Mouse (Mus musculus): ENCODE data around the gene Agps. TPM values are rescaled to one million over a fixed set of nuclear protein-coding genes. Genes with fewer than 3 reads are reported as not detected.

The Agps gene
- total RNA-seq, 2 experiments from 2014 or later = 51.9 to 59.1 TPM

GRCm38 (mm10) chr2:75824846-75825245 lies 7.1 kb upstream of the Agps start:
- intact Hi-C loops (cut with DNase I) = no loop called here
- DNase-seq = no peak

DNA sequence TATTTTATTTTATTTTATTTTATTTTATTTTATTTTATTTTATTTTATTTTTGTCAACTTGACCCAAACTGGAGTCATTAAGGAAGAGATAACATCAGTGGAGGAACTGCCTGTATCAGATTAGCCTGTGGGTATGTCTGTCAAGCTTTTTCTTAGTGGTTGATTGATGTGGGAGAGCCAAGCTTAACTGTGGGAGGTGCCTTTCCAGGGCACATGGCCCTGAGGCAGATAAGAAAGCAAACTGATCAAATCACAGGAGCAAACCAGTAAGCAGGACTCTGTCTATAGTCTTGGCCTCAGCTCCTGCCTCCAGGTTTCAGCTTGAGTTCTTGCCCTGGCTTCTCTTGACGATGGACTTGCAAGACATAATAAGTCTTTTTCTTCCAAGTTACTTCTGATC lies 6.4 kb upstream of the Agps start:
- intact Hi-C loops (cut with DNase I) = no loop called here
- DNase-seq = no peak

DNA sequence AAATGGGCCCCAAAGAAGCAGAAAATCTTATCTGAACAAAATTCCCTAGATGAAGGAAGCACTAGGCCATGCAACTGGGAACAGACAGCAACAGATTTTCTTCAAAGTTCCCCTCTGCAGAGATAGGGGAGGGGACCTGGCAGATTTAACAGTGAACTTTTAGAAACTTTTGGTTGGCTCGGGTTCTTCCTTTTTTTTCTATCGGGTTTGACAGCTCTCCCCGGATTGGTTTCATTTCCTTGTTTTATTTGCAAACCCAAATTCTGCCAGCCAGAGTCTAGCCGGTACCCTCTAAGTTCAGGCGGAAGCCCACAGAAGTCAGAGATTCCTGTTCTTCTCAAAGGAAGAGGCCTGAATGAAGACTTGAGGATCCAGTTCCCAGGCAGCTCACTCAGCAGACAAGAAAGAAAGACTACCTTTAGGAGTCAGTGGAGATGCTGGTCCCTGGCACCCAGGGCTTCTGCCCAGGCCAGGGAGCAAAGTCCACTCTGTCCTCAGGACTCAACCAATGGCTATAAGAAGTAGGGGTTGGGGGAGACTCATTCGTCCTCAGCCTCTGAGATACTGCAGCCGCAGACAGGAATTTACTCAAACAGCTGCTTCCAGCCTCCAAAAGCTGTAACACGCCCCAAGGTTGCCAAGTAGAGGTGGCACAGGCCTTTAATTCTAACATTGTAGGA lies 2.9 kb upstream of the Agps start:
- DNase-seq = no peak

DNA sequence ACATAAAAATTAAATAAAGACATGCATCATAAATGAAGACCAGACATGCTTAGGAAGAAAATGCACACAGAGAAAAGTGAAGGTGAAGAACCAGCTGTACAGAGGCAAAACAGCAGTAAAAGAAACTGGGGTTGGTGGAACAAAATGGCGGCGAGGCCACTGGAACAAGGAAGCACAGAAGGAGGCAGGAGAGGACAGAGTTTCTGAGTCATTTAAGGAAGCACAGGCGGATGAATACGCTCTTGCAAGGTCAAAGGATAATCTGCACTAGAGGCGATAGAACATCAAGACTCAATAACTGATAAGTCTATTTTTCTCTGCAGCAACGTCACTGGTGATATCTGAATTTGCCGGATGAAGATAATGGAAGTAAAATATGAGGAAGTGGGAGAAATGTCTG lies 1.7 kb upstream of the Agps start:
- DNase-seq = no peak
- intact Hi-C loops (cut with DNase I) = no loop called here

More for the DNA sequence above, 2.9 kb upstream of the Agps start:
- intact Hi-C loops (cut with DNase I) = no loop called here

GRCm38 (mm10) chr2:75832781-75833180 lies 804 bp downstream of the Agps start:
- intact Hi-C loops (cut with DNase I) = no loop called here
- DNase-seq = no peak

- intact Hi-C loops (cut with DNase I) = no loop called here
- DNase-seq = no peak
These were observed 2.5 kb downstream of the Agps start for GRCm38 (mm10) chr2:75834492-75834891.

GRCm38 (mm10) chr2:75842302-75842701 lies 10.3 kb downstream of the Agps start:
- intact Hi-C loops (cut with DNase I) = no loop called here
- DNase-seq = no peak

GRCm38 (mm10) chr2:75847708-75848107 lies 15.7 kb downstream of the Agps start:
- intact Hi-C loops (cut with DNase I) = no loop called here
- no peak for DNase-seq

DNA sequence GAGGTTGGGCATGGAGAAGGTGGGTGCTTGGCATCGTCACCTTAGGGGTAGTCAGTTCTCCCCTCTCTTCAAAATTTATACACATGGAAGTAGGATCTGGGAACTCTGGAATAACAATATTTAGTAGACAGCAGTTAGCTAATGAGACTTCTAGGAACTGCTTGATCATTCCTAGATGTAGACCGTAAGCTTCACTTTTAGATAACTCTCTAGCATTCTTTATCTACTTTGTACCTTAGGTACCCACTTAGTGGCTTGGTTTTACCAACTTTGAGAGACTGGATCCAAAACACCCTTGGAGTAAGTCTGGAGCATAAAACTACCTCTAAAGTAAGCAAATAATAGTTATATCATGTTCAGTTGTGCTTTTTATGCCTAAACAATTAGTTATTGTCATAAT lies 20.5 kb downstream of the Agps start:
- DNase-seq = no peak
- intact Hi-C loops (cut with DNase I) = no loop called here

DNA sequence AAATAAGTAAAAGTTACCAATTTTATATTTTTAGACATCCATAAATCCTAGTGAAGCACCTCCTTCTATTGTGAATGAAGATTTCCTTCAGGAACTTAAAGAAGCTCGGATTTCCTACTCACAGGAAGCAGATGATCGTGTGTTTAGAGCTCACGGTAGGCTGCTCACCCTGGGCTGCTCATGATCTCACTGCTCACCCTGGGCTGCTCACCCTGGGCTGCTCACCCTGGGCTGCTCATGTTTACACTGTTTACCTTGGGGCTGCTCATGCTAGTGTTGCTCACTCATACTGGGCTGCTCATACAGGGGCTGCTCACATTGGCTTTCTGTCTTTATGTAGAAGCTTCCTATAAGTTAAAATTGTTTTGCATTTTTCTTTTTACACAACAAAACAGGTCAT lies 22.2 kb downstream of the Agps start:
- DNase-seq = no peak

GRCm38 (mm10) chr2:75861115-75861514 lies 29.1 kb downstream of the Agps start:
- intact Hi-C loops (cut with DNase I) = no loop called here
- no peak for DNase-seq

More for the DNA sequence above, 22.2 kb downstream of the Agps start:
- intact Hi-C loops (cut with DNase I) = no loop called here

- intact Hi-C loops (cut with DNase I) = loop anchor here (10.0 kb wide), 1 partner anchor 265 kb away; no protein-coding TSS in a partner anchor
- no peak for DNase-seq
These were observed 37.6 kb downstream of the Agps start for GRCm38 (mm10) chr2:75869604-75870003.

GRCm38 (mm10) chr2:75874008-75874559 lies 42.1 kb downstream of the Agps start:
- intact Hi-C loops (cut with DNase I) = loop anchor here (10.0 kb wide), 1 partner anchor 269 kb away; no protein-coding TSS in a partner anchor
- no peak for DNase-seq

DNA sequence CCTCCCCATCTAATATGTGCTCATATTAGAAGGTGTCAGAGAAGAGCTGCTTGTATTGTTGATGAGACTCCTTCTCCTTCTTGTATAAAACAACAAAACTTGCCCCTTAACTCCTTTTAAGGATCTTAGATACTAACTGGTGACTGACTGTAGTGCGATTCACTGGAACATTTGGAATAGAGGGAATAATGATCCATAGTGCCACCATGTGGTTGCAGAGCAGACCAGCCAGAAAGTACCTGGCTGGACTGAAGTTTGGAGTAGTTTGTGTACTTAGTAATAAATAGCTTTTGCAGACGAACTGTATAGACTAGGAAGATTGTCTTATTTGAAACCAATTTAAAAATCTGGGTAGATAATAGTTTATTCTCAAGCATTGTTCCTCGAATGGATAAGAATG lies 47.8 kb downstream of the Agps start:
- DNase-seq = no peak
- intact Hi-C loops (cut with DNase I) = loop anchor here (5.0 to 10.0 kb wide), 2 partner anchors 83 to 275 kb away; no protein-coding TSS in a partner anchor

GRCm38 (mm10) chr2:75883543-75883942 lies 51.6 kb downstream of the Agps start:
- intact Hi-C loops (cut with DNase I) = loop anchor here (5.0 kb wide), 1 partner anchor 79 kb away; no protein-coding TSS in a partner anchor

GRCm38 (mm10) chr2:75891981-75892380 lies 60.0 kb downstream of the Agps start:
- no peak for DNase-seq
- intact Hi-C loops (cut with DNase I) = no loop called here

More at GRCm38 (mm10) chr2:75883543-75883942, 51.6 kb downstream of the Agps start:
- peak; percentile 73 for DNase-seq

- intact Hi-C loops (cut with DNase I) = no loop called here
- no peak for DNase-seq
These were observed 63.7 kb downstream of the Agps start for GRCm38 (mm10) chr2:75895711-75896110.

GRCm38 (mm10) chr2:75900281-75900680 lies 68.3 kb downstream of the Agps start:
- DNase-seq = no peak
- intact Hi-C loops (cut with DNase I) = no loop called here

DNA sequence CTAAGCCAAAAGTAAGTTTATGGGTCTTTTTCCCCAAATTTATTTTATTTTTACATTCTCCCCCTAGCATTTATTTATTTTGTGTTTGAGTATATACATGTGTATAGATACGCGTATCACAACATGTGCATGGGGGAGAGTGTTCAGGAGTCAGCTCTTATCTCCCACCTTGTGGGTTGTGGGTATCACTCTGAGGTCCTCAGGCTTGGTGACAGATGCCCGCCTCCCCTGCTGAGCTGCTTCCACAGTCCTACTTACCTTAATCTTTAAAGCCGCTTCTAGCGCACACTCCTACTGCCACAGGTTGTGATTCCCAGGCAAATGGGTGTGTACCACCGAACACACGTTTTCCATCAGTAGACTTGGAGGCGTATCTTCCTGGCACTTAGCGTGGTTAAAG lies 69.9 kb downstream of the Agps start:
- DNase-seq = no peak
- intact Hi-C loops (cut with DNase I) = no loop called here

DNA sequence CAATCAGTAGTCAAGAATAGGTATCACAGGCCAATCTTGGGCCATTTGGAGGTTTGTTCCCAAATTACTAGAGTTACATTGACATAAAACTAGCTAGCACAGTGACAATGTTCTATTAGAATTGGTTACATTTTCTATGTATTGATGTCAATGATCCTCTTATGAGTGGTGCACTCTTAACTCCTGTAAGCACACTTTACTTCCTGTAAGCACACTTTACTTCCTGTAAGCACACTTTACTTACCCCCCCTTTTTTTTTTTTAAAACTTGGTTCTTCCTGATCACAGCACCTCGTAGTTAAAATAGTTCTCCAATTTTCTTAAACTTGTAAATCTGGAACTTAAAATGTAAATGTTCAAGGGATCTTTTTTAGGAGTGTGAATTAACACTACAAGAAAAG lies 75.2 kb downstream of the Agps start:
- DNase-seq = no peak
- intact Hi-C loops (cut with DNase I) = no loop called here

DNA sequence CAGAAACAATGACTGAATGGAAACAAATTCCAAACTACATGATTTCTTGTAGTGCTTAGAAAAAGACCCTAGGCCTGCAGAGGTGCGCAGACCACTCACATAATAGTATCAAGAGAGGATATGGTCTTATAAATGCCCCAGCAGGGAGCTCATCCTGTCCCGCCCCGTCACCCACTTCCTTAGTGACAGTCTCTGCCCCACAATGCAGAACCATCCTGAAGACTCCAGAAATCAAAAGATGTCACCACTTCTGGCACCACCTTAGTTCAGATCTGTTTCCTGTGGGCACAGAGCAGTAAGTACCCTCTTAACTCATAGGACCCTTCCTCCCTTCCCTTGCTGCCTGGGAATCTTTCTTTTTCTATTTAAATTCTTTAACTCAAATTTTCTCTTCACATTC lies 83.1 kb downstream of the Agps start:
- intact Hi-C loops (cut with DNase I) = no loop called here
- DNase-seq = no peak

- no peak for DNase-seq
These were observed 91.9 kb downstream of the Agps start for GRCm38 (mm10) chr2:75923807-75924340.

More at GRCm38 (mm10) chr2:75923807-75924340, 91.9 kb downstream of the Agps start:
- intact Hi-C loops (cut with DNase I) = no loop called here
